ENCODE assay signal across 26 mouse cellular contexts in the genomic region with DNA sequence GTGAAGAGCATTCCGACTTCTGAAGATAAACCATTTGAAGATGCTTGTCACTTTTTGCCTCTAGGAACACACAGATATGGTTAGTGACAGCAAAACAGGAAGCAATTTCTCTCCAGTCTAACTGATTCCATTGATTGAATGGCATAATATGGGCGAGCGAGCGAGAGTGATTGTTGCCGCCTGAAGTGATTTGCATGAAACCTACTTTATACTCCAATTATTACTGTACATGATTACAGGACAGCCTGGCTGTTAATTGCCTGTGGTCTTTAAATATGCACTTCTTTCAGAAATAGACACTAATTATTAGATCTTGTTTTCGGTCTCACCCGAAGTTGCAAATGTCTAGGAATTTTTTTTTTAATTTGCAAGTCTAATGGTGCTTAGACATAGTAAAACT. TPM values are rescaled to one million over a fixed set of nuclear protein-coding genes. Genes with fewer than 3 reads are reported as not detected.
DNase-seq lines count a peak whose midpoint lies in the region; ATAC-seq and TF ChIP-seq lines count a peak whose summit lies in the region.
"Had no signal": no experiment of that assay in that cellular context is flagged by ENCODE, and none has a peak within 500 bp of the region (broad histone marks: within the 10 kb centered on the region; RNA-seq: fewer than 3 reads in every experiment).

No protein-coding gene starts in this region.

- 53% methylated on average over 7 of the region's 7 CpGs for WGBS in forebrain, embryonic 12.5 days
- WGBS in forebrain, embryonic 15.5 days = 27% methylated on average over 7 of the region's 7 CpGs

- peak; percentile 87 for DNase-seq in brain, embryonic 14.5 days (ENCODE audit: low read depth)
- DNase-seq in retina, embryonic 14.5 days (ENCODE audit: low spot score) = peak; percentile 22
- no peak for DNase-seq in adrenal gland, adult 2 months
- DNase-seq in heart, adult 18-20 months = no peak
- DNase-seq in cerebellum, postnatal 10 days = no peak
- DNase-seq: adrenal gland, postnatal 10 days; adrenal gland, postnatal 36 days; embryo, embryonic 11 days; gastrocnemius, adult 2 months; gastrocnemius, postnatal 14 days; heart, adult 11 months; heart, postnatal 10 days; heart, postnatal 36 days; kidney, adult 18-20 months had no signal

- no peak for TF ChIP-seq POLR2A in brain, embryonic 14.5 days (IDR thresholded peaks at IDR 0.05; ENCODE audit: borderline replicate concordance, extremely low read depth, insufficient read depth, insufficient read length, poor library complexity, severe bottlenecking)

- H3K4me1 ChIP-seq in forebrain, embryonic 12.5 days = peaks cover 7% of the 10 kb centered on the region; the same call in 1 of the 2 replicates
- H3K4me1 ChIP-seq in forebrain, embryonic 15.5 days = peaks cover 17% of the 10 kb centered on the region
- H3K4me1 ChIP-seq: embryonic facial prominence, embryonic 13.5 days; heart, embryonic 12.5 days; heart, embryonic 15.5 days; hindbrain, embryonic 13.5 days; intestine, embryonic 15.5 days had no signal

- no peak overlapping the region for H3K9ac ChIP-seq in forebrain, embryonic 12.5 days
- H3K9ac ChIP-seq in forebrain, embryonic 15.5 days (replicated peaks) = no peak overlapping the region
- H3K9ac ChIP-seq: embryonic facial prominence, embryonic 13.5 days; heart, embryonic 12.5 days; heart, embryonic 15.5 days; hindbrain, embryonic 13.5 days; intestine, embryonic 15.5 days had no signal

- no peaks in the 10 kb centered on the region for H3K9me3 ChIP-seq in forebrain, embryonic 12.5 days
- no peaks in the 10 kb centered on the region for H3K9me3 ChIP-seq in forebrain, embryonic 15.5 days
- H3K9me3 ChIP-seq: embryonic facial prominence, embryonic 10.5 days; embryonic facial prominence, embryonic 13.5 days; heart, embryonic 12.5 days; heart, embryonic 15.5 days; hindbrain, embryonic 10.5 days; hindbrain, embryonic 13.5 days; intestine, embryonic 15.5 days had no signal

- peak; percentile 78; the same call in 1 of the 2 replicates for ATAC-seq in forebrain, embryonic 12.5 days (ENCODE audit: low FRiP score)
- ATAC-seq in forebrain, embryonic 15.5 days (replicated peaks) = peak; percentile 86
- ATAC-seq: CD4-positive, CD25-positive, alpha-beta regulatory T cell, adult 4 months; hindbrain, embryonic 16.5 days; intestine, embryonic 15.5 days had no signal

- H3K4me3 ChIP-seq in forebrain, embryonic 12.5 days (replicated peaks) = no peak overlapping the region
- H3K4me3 ChIP-seq in forebrain, embryonic 15.5 days = 0 out of 2 replicates have a peak overlapping the region, but pooled peaks have one; percentile 5
- H3K4me3 ChIP-seq: embryonic facial prominence, embryonic 10.5 days; embryonic facial prominence, embryonic 13.5 days; erythroblast, embryonic 14.5 days; gastrocnemius, adult 2 months; heart, embryonic 12.5 days; heart, embryonic 15.5 days; hindbrain, embryonic 10.5 days; hindbrain, embryonic 13.5 days; intestine, embryonic 15.5 days had no signal

- H3K27me3 ChIP-seq in forebrain, embryonic 12.5 days = no peaks in the 10 kb centered on the region
- H3K27me3 ChIP-seq in forebrain, embryonic 15.5 days = no peaks in the 10 kb centered on the region
- H3K27me3 ChIP-seq: embryonic facial prominence, embryonic 13.5 days; heart, embryonic 12.5 days; heart, embryonic 15.5 days; hindbrain, embryonic 13.5 days; intestine, embryonic 15.5 days had no signal

- no peak overlapping the region for H3K4me2 ChIP-seq in forebrain, embryonic 12.5 days
- peak overlapping the region; percentile 34 for H3K4me2 ChIP-seq in forebrain, embryonic 15.5 days (replicated peaks)
- H3K4me2 ChIP-seq: embryonic facial prominence, embryonic 13.5 days; heart, embryonic 12.5 days; heart, embryonic 15.5 days; hindbrain, embryonic 13.5 days; intestine, embryonic 15.5 days had no signal

- peak overlapping the region; percentile 48; the same call in 1 of the 2 replicates for H3K27ac ChIP-seq in forebrain, embryonic 12.5 days
- 0 out of 2 replicates have a peak overlapping the region, but pooled peaks have one; percentile 43 for H3K27ac ChIP-seq in forebrain, embryonic 15.5 days (replicated peaks)
- H3K27ac ChIP-seq: embryonic facial prominence, embryonic 10.5 days; embryonic facial prominence, embryonic 13.5 days; heart, embryonic 15.5 days; hindbrain, embryonic 10.5 days; hindbrain, embryonic 13.5 days; intestine, embryonic 15.5 days had no signal

- TF ChIP-seq CTCF in brain, embryonic 14.5 days (IDR thresholded peaks at IDR 0.05; ENCODE audit: borderline replicate concordance, extremely low read depth, insufficient read depth, insufficient read length) = no peak

- H3K36me3 ChIP-seq in forebrain, embryonic 12.5 days (replicated peaks) = peaks cover 5% of the 10 kb centered on the region; the same call in 1 of the 2 replicates
- H3K36me3 ChIP-seq in forebrain, embryonic 15.5 days = no peaks in the 10 kb centered on the region
- H3K36me3 ChIP-seq: heart, embryonic 12.5 days; heart, embryonic 15.5 days; hindbrain, embryonic 13.5 days; intestine, embryonic 15.5 days had no signal

RNA-seq across cellular contexts. Expression of gene Gpd2, which starts 46.4 kb away (rescaled TPM):
- polyA plus RNA-seq in brain, embryonic 14.5 days (2012; rRNA removed) = 7.2 and 10.7 TPM in 2 replicates
- polyA plus RNA-seq in forebrain, embryonic 12.5 days (2016; fragmentation: Nextera tagmentation; extraction: Ambion mirVana) = 23.1 and 24.1 TPM in 2 replicates
- 24.7 and 27.6 TPM in 2 replicates for polyA plus RNA-seq in forebrain, embryonic 15.5 days (2015; fragmentation: Nextera tagmentation; extraction: Ambion mirVana)
- total RNA-seq in adrenal gland, adult 2 months (2021) = 100 to 1,000 TPM; 102 to 130 TPM
- polyA plus RNA-seq in adrenal gland, adult 2 months (2012; rRNA removed) = 10.2 and 11.7 TPM in 2 replicates
- total RNA-seq in heart, adult 18-20 months (2021) = 10 to 100 TPM; 15.5 to 32.6 TPM

Comparison
In these comparisons a context has a peak if more than half of its experiments do, and no peak if none do; other contexts are left out.
1. DNase-seq: peak in brain, embryonic 14.5 days (single experiment) and retina, embryonic 14.5 days (single experiment); none in adrenal gland, adult 2 months (single experiment), heart, adult 18-20 months (0 of 2) and cerebellum, postnatal 10 days (0 of 2).